Mouse (Mus musculus) gastrocnemius, postnatal 14 days (tissue): ENCODE measurements around the gene Tuba3b. TPM values are rescaled to one million over a fixed set of nuclear protein-coding genes. Genes with fewer than 3 reads are reported as not detected.

Experiments used
- DNase-seq: peaks from one replicate; pipeline ENCODE4 v3.0.0; 2021; ENCODE audit warnings: mixed read lengths
- intact Hi-C: fragments of 180-260 bp; cut with DNase I; formaldehyde crosslinking; loops from one replicate; pipeline ENCODE4 v1.15.1; 2025; ENCODE audit warnings: low total_unique reads
- total RNA-seq, 2 experiments: library from RNA; stranded (reverse); gene quantifications; 2 replicates each; pipeline ENCODE4 v1.2.3; 2021

Tuba3b gene
- total RNA-seq, 2 experiments from 2014 or later = not detected

GRCm38 (mm10) chr6:145656740-145657591 is 41.4 kb downstream of the Tuba3b start:
- intact Hi-C loops = no loop called here
- DNase-seq = no peak

- intact Hi-C loops = no loop called here
- DNase-seq = no peak
Measured at GRCm38 (mm10) chr6:145659116-145659515, 43.6 kb downstream of the Tuba3b start.

- intact Hi-C loops = no loop called here
Measured at GRCm38 (mm10) chr6:145660943-145661342, 45.4 kb downstream of the Tuba3b start.

GRCm38 (mm10) chr6:145664208-145664607 is 48.7 kb downstream of the Tuba3b start:
- DNase-seq = no peak
- intact Hi-C loops = no loop called here

More at GRCm38 (mm10) chr6:145660943-145661342, 45.4 kb downstream of the Tuba3b start:
- no peak for DNase-seq

GRCm38 (mm10) chr6:145665751-145666150 is 50.2 kb downstream of the Tuba3b start:
- no peak for DNase-seq
- intact Hi-C loops = no loop called here

GRCm38 (mm10) chr6:145667654-145668053 is 52.1 kb downstream of the Tuba3b start:
- no peak for DNase-seq
- intact Hi-C loops = no loop called here

- intact Hi-C loops = no loop called here
- peak; percentile 18 for DNase-seq
Measured at GRCm38 (mm10) chr6:145669596-145670071, 54.1 kb downstream of the Tuba3b start.

Other genes starting within 250 kb of the Tuba3b start
- under 1 TPM; 0.16 to 0.43 TPM for gene Lmntd1, start 1.4 kb upstream of the Tuba3b start, total RNA-seq
- gene Rassf8, start 131.0 kb downstream of the Tuba3b start, total RNA-seq = 10 to 100 TPM; 29.7 to 34.8 TPM
- gene Bhlhe41, start 249.8 kb downstream of the Tuba3b start, total RNA-seq = 10 to 100 TPM; 29.8 to 41.7 TPM